Mouse (Mus musculus): ENCODE measurements at regions not wholly inside any gene's neighbourhood (a gene's known extent, or its start where the extent isn't known, plus 50 kb on each side); places are given as distances from the start of the nearest gene placed in this dataset.

GRCm38 (mm10) chr19:32933676-32934075 is 176.4 kb downstream of the Pten start:
- Histone ChIP-seq H3K4me3 (ENCODE audit: low read depth, low read length) (no peak overlapping the region), H3K36me3 (ENCODE audit: control insufficient read depth, insufficient read depth, low read length) (no peaks in the 10 kb centered on the region), H3K9me3 (replicated peaks; ENCODE audit: control insufficient read depth, low read length) (no peaks in the 10 kb centered on the region), H3K9ac (ENCODE audit: low read length) (no peak overlapping the region), H3K27ac (ENCODE audit: low read depth, low read length) (no peak overlapping the region), H3K4me1 (ENCODE audit: control insufficient read depth, insufficient read depth, low read length) (no peaks in the 10 kb centered on the region), H3K27me3 (replicated peaks; ENCODE audit: control insufficient read depth, insufficient read depth, low read length) (no peaks in the 10 kb centered on the region), H3K4me2 (ENCODE audit: low read length) (no peak overlapping the region)
- WGBS = 94% methylated on average over 5 of the region's 5 CpGs
- DNase-seq (ENCODE audit: low spot score) (no peak), ATAC-seq (no peak)

DNA sequence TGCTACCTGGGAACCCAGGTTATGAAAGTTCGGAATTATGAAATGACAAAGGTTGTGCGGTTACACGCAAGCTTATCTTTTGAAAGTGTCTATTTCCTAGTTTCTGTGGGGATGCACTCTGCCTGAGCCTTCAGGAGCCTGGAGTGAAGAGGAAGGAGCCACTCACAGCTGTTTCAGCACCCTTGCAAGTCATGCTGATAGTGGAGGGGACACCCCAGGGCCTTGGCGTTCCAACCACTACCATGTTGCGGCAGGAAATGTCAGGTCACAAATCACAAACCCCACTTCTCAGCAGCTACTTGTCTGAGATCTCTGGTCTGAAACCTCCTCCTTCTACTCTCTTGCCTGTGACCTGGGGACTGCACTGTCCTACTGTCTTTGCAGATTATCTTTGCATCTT is 178.3 kb downstream of the Pten start:
- Histone ChIP-seq H3K9me3 (replicated peaks; ENCODE audit: control insufficient read depth, low read length) (no peaks in the 10 kb centered on the region), H3K27me3 (replicated peaks; ENCODE audit: control insufficient read depth, insufficient read depth, low read length) (no peaks in the 10 kb centered on the region), H3K9ac (ENCODE audit: low read length) (no peak overlapping the region), H3K4me1 (ENCODE audit: control insufficient read depth, insufficient read depth, low read length) (no peaks in the 10 kb centered on the region), H3K4me2 (ENCODE audit: low read length) (no peak overlapping the region), H3K27ac (ENCODE audit: low read depth, low read length) (no peak overlapping the region), H3K36me3 (ENCODE audit: control insufficient read depth, insufficient read depth, low read length) (no peaks in the 10 kb centered on the region), H3K4me3 (ENCODE audit: low read depth, low read length) (no peak overlapping the region)
- no peak for ATAC-seq
- 94% methylated on average over 5 of the region's 5 CpGs for WGBS
- no peak for DNase-seq (ENCODE audit: low spot score)

DNA sequence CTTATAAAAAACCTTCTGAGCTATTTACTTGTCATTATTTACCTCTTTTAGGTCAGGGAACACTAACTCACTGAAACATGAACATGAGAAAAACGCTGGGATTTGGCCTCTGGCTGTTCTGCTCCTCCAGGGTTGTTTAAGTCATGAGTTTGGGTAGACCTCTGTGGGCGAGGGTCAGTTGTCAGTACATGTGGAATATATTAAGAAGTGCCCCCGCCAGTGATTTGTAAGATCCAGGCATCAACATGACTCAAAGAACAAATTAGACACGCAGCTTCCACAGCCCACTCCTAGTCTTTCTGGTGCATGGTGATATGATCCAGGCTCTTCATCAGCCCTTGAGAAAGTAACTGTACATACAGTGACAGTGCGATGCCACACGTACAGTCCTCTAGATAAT is 180.3 kb downstream of the Pten start:
- no peak for ATAC-seq
- Histone ChIP-seq H3K27ac (ENCODE audit: low read depth, low read length) (no peak overlapping the region), H3K4me1 (ENCODE audit: control insufficient read depth, insufficient read depth, low read length) (no peaks in the 10 kb centered on the region), H3K9me3 (replicated peaks; ENCODE audit: control insufficient read depth, low read length) (no peaks in the 10 kb centered on the region), H3K36me3 (ENCODE audit: control insufficient read depth, insufficient read depth, low read length) (no peaks in the 10 kb centered on the region), H3K9ac (ENCODE audit: low read length) (no peak overlapping the region), H3K4me2 (ENCODE audit: low read length) (no peak overlapping the region), H3K4me3 (ENCODE audit: low read depth, low read length) (no peak overlapping the region), H3K27me3 (replicated peaks; ENCODE audit: control insufficient read depth, insufficient read depth, low read length) (no peaks in the 10 kb centered on the region)
- no peak for DNase-seq (ENCODE audit: low spot score)
- 83% methylated on average over 6 of the region's 6 CpGs for WGBS

DNA sequence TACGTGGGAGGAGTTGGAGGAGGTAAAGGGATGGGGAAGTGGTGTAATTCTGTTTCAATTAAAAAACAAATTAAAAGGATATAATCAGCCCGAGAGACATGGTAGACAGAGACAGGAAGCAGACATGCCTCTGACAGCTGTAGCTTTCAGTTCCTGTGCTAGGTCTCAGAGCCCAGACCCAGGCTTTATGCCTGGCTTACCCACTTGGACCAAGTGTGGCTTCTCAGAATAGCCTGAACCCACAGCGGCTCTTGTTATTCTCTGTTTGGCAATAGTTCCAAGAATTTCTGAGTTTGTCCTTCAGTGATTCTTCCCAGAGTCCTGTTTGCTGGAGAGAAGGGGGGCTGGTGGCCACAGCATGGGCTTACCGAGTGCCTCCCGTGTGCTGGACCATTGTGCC is 182.4 kb downstream of the Pten start:
- 92% methylated on average over 5 of the region's 5 CpGs for WGBS
- Histone ChIP-seq H3K9me3 (replicated peaks; ENCODE audit: control insufficient read depth, low read length) (no peaks in the 10 kb centered on the region), H3K27ac (ENCODE audit: low read depth, low read length) (no peak overlapping the region), H3K27me3 (replicated peaks; ENCODE audit: control insufficient read depth, insufficient read depth, low read length) (no peaks in the 10 kb centered on the region), H3K4me1 (ENCODE audit: control insufficient read depth, insufficient read depth, low read length) (no peaks in the 10 kb centered on the region), H3K36me3 (ENCODE audit: control insufficient read depth, insufficient read depth, low read length) (no peaks in the 10 kb centered on the region), H3K4me3 (ENCODE audit: low read depth, low read length) (no peak overlapping the region), H3K9ac (ENCODE audit: low read length) (no peak overlapping the region), H3K4me2 (ENCODE audit: low read length) (no peak overlapping the region)
- ATAC-seq = no peak
- no peak for DNase-seq (ENCODE audit: low spot score)

GRCm38 (mm10) chr19:32940806-32941205 is 183.5 kb downstream of the Pten start:
- H3K9me3 ChIP-seq (replicated peaks; ENCODE audit: control insufficient read depth, low read length) = no peaks in the 10 kb centered on the region
- no peak overlapping the region for H3K9ac ChIP-seq (ENCODE audit: low read length)
- no peaks in the 10 kb centered on the region for H3K27me3 ChIP-seq (replicated peaks; ENCODE audit: control insufficient read depth, insufficient read depth, low read length)
- 87% methylated on average over 6 of the region's 6 CpGs for WGBS
- no peaks in the 10 kb centered on the region for H3K4me1 ChIP-seq (ENCODE audit: control insufficient read depth, insufficient read depth, low read length)
- no peak overlapping the region for H3K4me3 ChIP-seq (ENCODE audit: low read depth, low read length)
- ATAC-seq (no peak), DNase-seq (ENCODE audit: low spot score) (no peak)
- H3K4me2 ChIP-seq (ENCODE audit: low read length) = no peak overlapping the region
- no peaks in the 10 kb centered on the region for H3K36me3 ChIP-seq (ENCODE audit: control insufficient read depth, insufficient read depth, low read length)
- no peak overlapping the region for H3K27ac ChIP-seq (ENCODE audit: low read depth, low read length)

GRCm38 (mm10) chr19:32943594-32944230 is 186.4 kb downstream of the Pten start:
- H3K4me3 ChIP-seq (ENCODE audit: low read depth, low read length) = no peak overlapping the region
- no peaks in the 10 kb centered on the region for H3K27me3 ChIP-seq (replicated peaks; ENCODE audit: control insufficient read depth, insufficient read depth, low read length)
- no peaks in the 10 kb centered on the region for H3K36me3 ChIP-seq (ENCODE audit: control insufficient read depth, insufficient read depth, low read length)
- no peaks in the 10 kb centered on the region for H3K4me1 ChIP-seq (ENCODE audit: control insufficient read depth, insufficient read depth, low read length)
- ATAC-seq (no peak), DNase-seq (ENCODE audit: low spot score) (no peak)
- H3K9ac ChIP-seq (ENCODE audit: low read length) = no peak overlapping the region
- WGBS = 86% methylated on average over 2 of the region's 2 CpGs
- H3K9me3 ChIP-seq (replicated peaks; ENCODE audit: control insufficient read depth, low read length) = no peaks in the 10 kb centered on the region
- no peak overlapping the region for H3K4me2 ChIP-seq (ENCODE audit: low read length)
- no peak overlapping the region for H3K27ac ChIP-seq (ENCODE audit: low read depth, low read length)

- no peaks in the 10 kb centered on the region for H3K27me3 ChIP-seq (replicated peaks; ENCODE audit: control insufficient read depth, insufficient read depth, low read length)
- DNase-seq (ENCODE audit: low spot score) (no peak), ATAC-seq (no peak)
- H3K36me3 ChIP-seq (ENCODE audit: control insufficient read depth, insufficient read depth, low read length) = no peaks in the 10 kb centered on the region
- no peaks in the 10 kb centered on the region for H3K9me3 ChIP-seq (replicated peaks; ENCODE audit: control insufficient read depth, low read length)
- H3K4me2 ChIP-seq (ENCODE audit: low read length) = no peak overlapping the region
- no peak overlapping the region for H3K4me3 ChIP-seq (ENCODE audit: low read depth, low read length)
- H3K9ac ChIP-seq (ENCODE audit: low read length) = no peak overlapping the region
- no peaks in the 10 kb centered on the region for H3K4me1 ChIP-seq (ENCODE audit: control insufficient read depth, insufficient read depth, low read length)
- 84% methylated on average over 12 of the region's 12 CpGs for WGBS
- no peak overlapping the region for H3K27ac ChIP-seq (ENCODE audit: low read depth, low read length)
These were observed 190.0 kb downstream of the Pten start for GRCm38 (mm10) chr19:32947081-32947855.

- Histone ChIP-seq H3K4me3 (ENCODE audit: low read depth, low read length) (no peak overlapping the region), H3K4me2 (ENCODE audit: low read length) (no peak overlapping the region), H3K9ac (ENCODE audit: low read length) (no peak overlapping the region), H3K9me3 (replicated peaks; ENCODE audit: control insufficient read depth, low read length) (no peaks in the 10 kb centered on the region), H3K27me3 (replicated peaks; ENCODE audit: control insufficient read depth, insufficient read depth, low read length) (no peaks in the 10 kb centered on the region), H3K36me3 (ENCODE audit: control insufficient read depth, insufficient read depth, low read length) (no peaks in the 10 kb centered on the region), H3K27ac (ENCODE audit: low read depth, low read length) (no peak overlapping the region), H3K4me1 (ENCODE audit: control insufficient read depth, insufficient read depth, low read length) (no peaks in the 10 kb centered on the region)
- no peak for ATAC-seq
- no peak for DNase-seq (ENCODE audit: low spot score)
- 90% methylated on average over 3 of the region's 3 CpGs for WGBS
These were observed 193.0 kb downstream of the Pten start for GRCm38 (mm10) chr19:32950252-32950651.

- no peaks in the 10 kb centered on the region for H3K27me3 ChIP-seq (replicated peaks; ENCODE audit: control insufficient read depth, insufficient read depth, low read length)
- H3K9me3 ChIP-seq (replicated peaks; ENCODE audit: control insufficient read depth, low read length) = no peaks in the 10 kb centered on the region
- 90% methylated on average over 1 of the region's 1 CpGs for WGBS
- H3K27ac ChIP-seq (ENCODE audit: low read depth, low read length) = no peak overlapping the region
- no peak for ATAC-seq
- H3K36me3 ChIP-seq (ENCODE audit: control insufficient read depth, insufficient read depth, low read length) = no peaks in the 10 kb centered on the region
- H3K9ac ChIP-seq (ENCODE audit: low read length) = no peak overlapping the region
- no peaks in the 10 kb centered on the region; the same call in 1 of the 2 replicates for H3K4me1 ChIP-seq (ENCODE audit: control insufficient read depth, insufficient read depth, low read length)
- H3K4me3 ChIP-seq (ENCODE audit: low read depth, low read length) = no peak overlapping the region
- DNase-seq (ENCODE audit: low spot score) = no peak
- no peak overlapping the region for H3K4me2 ChIP-seq (ENCODE audit: low read length)
These were observed 193.5 kb downstream of the Pten start for GRCm38 (mm10) chr19:32950794-32951193.
